Mouse (Mus musculus) heart, embryonic 14.5 days (tissue): ENCODE data around the gene Sh3bp5. TPM values are rescaled to one million over a fixed set of nuclear protein-coding genes. Genes with fewer than 3 reads are reported as not detected.

Experiments
- ATAC-seq: fragments of 200-750 bp; cut with Nextera tagmentation; 2 replicates; pipeline ENCODE4 v1.8.0; 2017; ENCODE audit warnings: low read depth, moderate TSS enrichment; ENCODE audit not compliant: insufficient number of reproducible peaks, insufficient read depth, low FRiP score
- H3K27ac ChIP-seq, 2 experiments: fragments of 200-500 bp in 1 of 2; fragments of 300-500 bp in 1 of 2; sonication (generic) in 1 of 2; replicated peaks in 1 of 2; 2 replicates each; pipeline ENCODE4 v1.5.1; 2012 to 2014; ENCODE audit warnings: low read depth in 2 of 2, low read length in 2 of 2, control low read depth in 1 of 2, mild to moderate bottlenecking in 1 of 2, mixed read lengths in 1 of 2; ENCODE audit not compliant: control insufficient read depth in 1 of 2, insufficient read depth in 1 of 2
- H3K27me3 ChIP-seq: fragments of 300-500 bp; sonication (generic); 2 replicates; pipeline ENCODE4 v1.6.1; 2014; ENCODE audit warnings: mild to moderate bottlenecking, low read length, control low read depth; ENCODE audit not compliant: control insufficient read depth, insufficient read depth
- H3K36me3 ChIP-seq: fragments of 300-500 bp; sonication (generic); 2 replicates; pipeline ENCODE4 v1.6.1; 2014; ENCODE audit warnings: mild to moderate bottlenecking, control low read depth, low read length, mixed read lengths; ENCODE audit not compliant: control insufficient read depth, insufficient read depth
- H3K4me1 ChIP-seq, 2 experiments: fragments of 200-500 bp in 1 of 2; fragments of 300-500 bp in 1 of 2; sonication (generic) in 1 of 2; 2 replicates each; pipeline ENCODE4 v1.6.1; 2012 to 2014; ENCODE audit warnings: low read length in 2 of 2, control low read depth in 1 of 2, mixed read lengths in 1 of 2; ENCODE audit not compliant: control insufficient read depth in 2 of 2, insufficient read depth in 2 of 2
- H3K4me2 ChIP-seq: fragments of 300-500 bp; sonication (generic); 2 replicates; pipeline ENCODE4 v1.6.1; 2014; ENCODE audit warnings: mild to moderate bottlenecking, low read length
- H3K4me3 ChIP-seq, 2 experiments: fragments of 200-500 bp in 1 of 2; fragments of 300-500 bp in 1 of 2; sonication (generic) in 1 of 2; 2 replicates each; pipeline ENCODE4 v1.5.1; 2012 to 2014; ENCODE audit warnings: low read length in 2 of 2, mild to moderate bottlenecking in 2 of 2, control low read depth in 1 of 2, low read depth in 1 of 2, moderate library complexity in 1 of 2; ENCODE audit not compliant: control insufficient read depth in 1 of 2, insufficient read depth in 1 of 2
- H3K9ac ChIP-seq: fragments of 300-500 bp; sonication (generic); 2 replicates; pipeline ENCODE4 v1.6.1; 2014; ENCODE audit warnings: mild to moderate bottlenecking, low read length
- H3K9me3 ChIP-seq: fragments of 300-500 bp; sonication (generic); 2 replicates; pipeline ENCODE4 v1.6.1; 2016; ENCODE audit warnings: low read length, control low read depth; ENCODE audit not compliant: control insufficient read depth
- WGBS: fragments of 180-500 bp; shearing (Covaris S2); extraction: QIAGEN DNeasy Blood & Tissue Kit; methylation state at CpG from one replicate; pipeline ENCODE4 v1.1.7; 2014; 5-methylcytosine and 5-hydroxymethylcytosine counted together
- polyA plus RNA-seq: library from polyadenylated mRNA; unstranded; fragments of >200 nt; fragmentation: Nextera tagmentation; extraction: Ambion mirVana; gene quantifications from 2 replicates; pipeline ENCODE4 v1.2.1, GENCODE M21; 2014

The Sh3bp5 gene
- polyA plus RNA-seq, 1 experiment from 2014 or later, result 13.5 TPM

DNA sequence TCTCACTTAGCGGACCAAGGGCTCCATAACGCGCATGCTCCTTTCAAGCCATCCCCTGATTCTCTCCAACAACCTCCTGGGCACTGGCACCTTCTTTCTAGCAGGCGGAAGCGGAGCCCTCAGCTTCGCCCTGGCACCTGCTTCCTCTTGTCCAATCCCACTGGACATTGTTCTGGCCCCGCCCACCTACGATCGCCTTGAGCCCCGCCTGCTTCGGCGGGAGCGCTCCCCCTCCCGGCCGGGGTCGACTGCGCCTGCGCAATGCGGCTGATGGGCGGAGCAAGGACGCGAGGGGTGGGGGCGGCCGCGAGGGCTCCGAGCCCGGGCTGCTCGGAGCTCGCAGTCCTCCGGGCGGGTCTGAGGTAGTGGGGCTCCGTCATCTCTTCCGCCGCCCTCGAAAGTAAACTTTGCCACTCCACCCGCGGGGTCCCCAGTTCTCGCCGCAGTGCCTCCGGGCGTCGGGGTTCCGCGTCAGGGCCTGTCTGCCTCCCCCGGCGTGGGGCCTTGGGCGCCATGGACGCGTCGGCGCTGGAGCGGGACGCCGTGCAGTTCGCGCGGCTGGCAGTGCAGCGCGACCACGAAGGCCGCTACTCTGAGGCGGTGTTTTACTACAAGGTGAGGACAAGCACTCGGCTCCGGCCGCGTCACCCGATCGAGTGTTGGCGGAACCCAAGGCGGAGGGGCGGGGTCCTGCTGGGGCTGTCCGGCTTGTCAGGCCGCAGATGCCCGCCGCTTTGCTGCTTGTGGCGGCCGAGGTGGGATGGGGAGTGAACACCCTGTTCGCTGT, 99.3 kb downstream of the Sh3bp5 start, which contains the start of gene Capn7:
Capn7 (plus strand) TSS at position 270 of the 787 bp plus-strand sequence.
- H3K4me1 ChIP-seq, result peaks cover 3 to 14% of the 10 kb centered on the region in 2 experiments
- WGBS, result under 1% methylated on average over 78 of the region's 78 CpGs
- H3K9me3 ChIP-seq, result no peaks in the 10 kb centered on the region
- ATAC-seq, result peak; percentile 97
- peak within 1 kb of the TSS; percentile 85 for H3K4me2 ChIP-seq
- H3K27me3 ChIP-seq, result no peaks in the 10 kb centered on the region
- peak within 1 kb of the TSS; percentile 90 for H3K9ac ChIP-seq
- H3K27ac ChIP-seq, result peak within 1 kb of the TSS; percentile 95 to 97
- H3K4me3 ChIP-seq, result peak within 1 kb of the TSS; percentile 79
- peaks cover 10% of the 10 kb centered on the region for H3K36me3 ChIP-seq

DNA sequence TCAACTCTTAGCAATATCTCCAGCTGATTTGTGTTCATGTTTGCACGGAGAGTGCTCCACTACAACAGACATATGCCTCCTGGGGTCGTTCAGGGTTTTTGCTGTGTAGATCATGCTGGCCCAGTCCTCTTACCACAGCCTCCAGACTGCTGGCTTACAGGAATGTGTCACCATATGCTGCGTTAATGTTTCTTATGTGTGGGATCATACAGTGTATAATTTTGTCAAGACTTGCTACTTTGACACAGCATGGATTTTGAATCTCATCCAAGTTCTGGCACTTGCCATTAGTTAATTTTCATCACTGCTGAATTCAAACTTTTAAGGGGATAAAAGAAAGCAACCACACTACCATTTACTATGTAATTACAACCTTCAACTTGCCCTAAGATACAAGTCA, 100.1 kb downstream of the Sh3bp5 start:
- Histone ChIP-seq H3K9ac (peak overlapping the region; percentile 65), H3K27ac (peak overlapping the region in 1 of 2 experiments; percentile 73; a peak in 2 of 4 replicates), H3K4me2 (peak overlapping the region; percentile 85), H3K36me3 (peaks cover 9% of the 10 kb centered on the region), H3K9me3 (no peaks in the 10 kb centered on the region), H3K27me3 (no peaks in the 10 kb centered on the region), H3K4me3 (peak overlapping the region in 1 of 2 experiments; percentile 79; a peak in 2 of 4 replicates), H3K4me1 (peaks cover 3 to 14% of the 10 kb centered on the region in 2 experiments)
- ATAC-seq, result no peak
- 39% methylated on average over 3 of the region's 3 CpGs for WGBS

DNA sequence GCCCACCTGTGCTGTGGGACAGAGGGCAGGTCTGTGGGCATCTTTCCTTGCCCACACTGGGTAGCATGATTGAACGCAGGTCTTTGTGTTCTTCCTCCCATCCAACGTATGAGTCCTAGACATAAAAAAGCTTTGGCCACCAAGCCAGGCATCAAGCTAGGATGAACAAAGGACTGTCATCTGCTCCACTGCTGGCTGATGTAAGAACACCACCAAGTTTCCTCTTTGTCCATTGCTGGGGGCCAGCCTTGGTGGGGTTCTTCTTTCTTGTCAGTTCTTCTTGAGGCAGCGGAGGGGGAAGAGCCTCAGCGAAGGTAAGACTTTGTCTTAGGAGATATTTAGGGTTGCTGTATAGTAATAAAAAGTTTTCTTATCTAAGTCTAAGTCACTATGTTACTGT, 104.9 kb downstream of the Sh3bp5 start:
- Histone ChIP-seq H3K36me3 (no peaks in the 10 kb centered on the region), H3K27ac (no peak overlapping the region), H3K4me2 (no peak overlapping the region), H3K4me1 (peaks cover 0 to 3% of the 10 kb centered on the region in 2 experiments; a peak in 2 of 4 replicates), H3K9me3 (no peaks in the 10 kb centered on the region), H3K4me3 (no peak overlapping the region), H3K27me3 (no peaks in the 10 kb centered on the region), H3K9ac (no peak overlapping the region)
- 65% methylated on average over 4 of the region's 4 CpGs for WGBS
- no peak for ATAC-seq

DNA sequence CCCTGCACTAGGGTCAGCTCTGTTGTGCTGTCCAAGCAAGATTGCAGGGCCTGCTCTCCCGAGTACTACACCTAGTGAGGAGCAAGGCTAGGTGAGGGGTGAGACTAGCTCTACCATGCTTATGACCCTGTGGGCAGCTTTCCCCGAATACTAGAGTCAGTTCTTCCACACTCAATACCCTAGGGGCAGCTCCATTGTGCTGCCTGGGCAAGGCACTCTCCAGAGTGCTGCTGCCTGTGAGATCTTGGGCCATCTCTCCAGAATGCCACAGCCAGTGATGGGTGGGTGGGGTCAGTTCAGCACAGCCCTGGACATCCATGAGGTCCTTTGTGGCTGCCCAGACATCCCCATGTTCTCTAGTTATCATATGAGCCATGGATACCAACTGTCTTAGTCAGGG, 106.1 kb downstream of the Sh3bp5 start:
- Histone ChIP-seq H3K4me2 (no peak overlapping the region), H3K36me3 (no peaks in the 10 kb centered on the region), H3K9me3 (no peaks in the 10 kb centered on the region), H3K27me3 (no peaks in the 10 kb centered on the region), H3K4me1 (no peaks in the 10 kb centered on the region), H3K9ac (no peak overlapping the region), H3K27ac (no peak overlapping the region), H3K4me3 (no peak overlapping the region)
- WGBS, result 36% methylated on average over 2 of the region's 2 CpGs
- no peak for ATAC-seq

DNA sequence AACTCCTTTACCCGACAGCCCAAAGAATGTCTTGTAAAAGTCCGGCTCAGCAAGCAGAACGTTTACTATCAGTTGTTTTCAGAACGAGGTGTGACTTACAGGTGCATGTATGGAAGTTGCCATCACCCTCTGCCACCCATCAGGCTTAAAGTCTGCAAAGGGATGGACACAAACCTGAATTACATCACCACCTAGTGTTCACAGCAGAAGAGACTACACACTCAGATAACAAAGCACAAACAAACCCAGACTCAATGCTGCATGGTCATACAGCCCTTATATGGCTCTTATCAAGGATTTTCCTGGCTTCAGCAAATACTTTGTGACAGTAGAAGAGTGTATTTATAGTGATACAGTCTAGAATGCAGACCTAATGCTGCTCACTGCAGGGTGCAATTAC, 108.2 kb downstream of the Sh3bp5 start:
- no peak overlapping the region for H3K27ac ChIP-seq
- 43% methylated on average over 4 of the region's 4 CpGs for WGBS
- no peak overlapping the region for H3K4me2 ChIP-seq
- H3K27me3 ChIP-seq, result no peaks in the 10 kb centered on the region
- no peaks in the 10 kb centered on the region for H3K9me3 ChIP-seq
- no peak for ATAC-seq
- no peak overlapping the region for H3K4me3 ChIP-seq
- H3K4me1 ChIP-seq, result peaks cover 5 to 6% of the 10 kb centered on the region in 2 experiments; a peak in 2 of 4 replicates
- no peaks in the 10 kb centered on the region for H3K36me3 ChIP-seq
- H3K9ac ChIP-seq, result no peak overlapping the region

DNA sequence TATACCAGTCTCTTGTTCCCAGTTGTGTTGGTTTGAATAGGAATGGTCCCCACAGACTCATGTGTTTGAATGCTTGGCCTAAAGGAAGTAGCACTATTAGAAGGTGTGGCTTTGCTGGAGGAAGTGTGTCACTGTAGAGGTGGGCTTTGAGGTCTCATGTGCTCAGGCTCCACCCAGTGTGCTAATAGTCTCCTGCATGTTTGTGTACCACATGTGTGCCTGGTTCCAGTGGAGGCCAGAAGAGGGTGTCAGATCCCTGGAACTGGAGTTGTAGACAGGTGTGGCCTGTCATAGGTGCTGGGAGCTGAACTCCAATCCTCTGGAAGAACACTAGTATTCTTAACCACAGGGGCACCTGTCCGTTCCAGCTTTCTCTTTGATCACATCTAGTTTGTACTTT, 108.7 kb downstream of the Sh3bp5 start:
- Histone ChIP-seq H3K4me1 (peaks cover 5 to 6% of the 10 kb centered on the region in 2 experiments; a peak in 2 of 4 replicates), H3K4me2 (no peak overlapping the region), H3K27me3 (no peaks in the 10 kb centered on the region), H3K4me3 (no peak overlapping the region), H3K9me3 (no peaks in the 10 kb centered on the region), H3K9ac (no peak overlapping the region), H3K27ac (no peak overlapping the region), H3K36me3 (no peaks in the 10 kb centered on the region)
- 77% methylated on average over 1 of the region's 1 CpGs for WGBS
- ATAC-seq, result no peak

DNA sequence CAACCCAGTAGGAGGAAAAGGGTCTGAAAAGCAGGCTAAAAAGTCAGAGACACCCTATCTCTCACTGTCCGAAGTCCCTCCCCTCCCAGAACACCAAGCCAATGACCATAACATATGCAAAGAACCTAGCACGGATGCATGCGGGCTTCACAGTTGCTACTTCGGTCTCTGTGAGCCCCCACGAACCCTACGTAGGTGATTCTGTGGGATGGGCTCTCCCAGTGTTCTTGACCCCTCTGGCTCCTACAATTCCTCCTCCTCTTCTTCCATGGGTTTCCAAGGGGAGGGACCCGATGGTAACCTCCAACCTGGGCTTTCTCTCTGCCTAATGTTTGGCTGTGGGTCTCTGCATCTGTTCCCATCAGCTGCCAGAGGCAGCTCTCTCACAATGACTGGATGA, 109.1 kb downstream of the Sh3bp5 start:
- Histone ChIP-seq H3K36me3 (no peaks in the 10 kb centered on the region), H3K4me3 (no peak overlapping the region), H3K9me3 (no peaks in the 10 kb centered on the region), H3K9ac (no peak overlapping the region), H3K27me3 (no peaks in the 10 kb centered on the region), H3K4me2 (no peak overlapping the region), H3K27ac (no peak overlapping the region), H3K4me1 (peaks cover 5 to 6% of the 10 kb centered on the region in 2 experiments; a peak in 2 of 4 replicates)
- WGBS, result 73% methylated on average over 7 of the region's 7 CpGs
- no peak for ATAC-seq
